Mouse (Mus musculus): ENCODE results near the gene Aars2. TPM values are rescaled to one million over a fixed set of nuclear protein-coding genes. Genes with fewer than 3 reads are reported as not detected.

Aars2 gene
- total and polyA plus RNA-seq, 3 experiments, result 12.4 to 23.1 (median 17.5) TPM

- TF ChIP-seq USF2 (conservative IDR thresholded peaks at IDR 0.05; ENCODE audit: low read depth, low read length) (no peak), MAX (IDR thresholded peaks at IDR 0.05; ENCODE audit: low read length) (no peak), CHD1 (IDR thresholded peaks at IDR 0.05; ENCODE audit: low read depth, low read length) (no peak), TCF12 (IDR thresholded peaks at IDR 0.05; ENCODE audit: low read depth, low read length) (no peak), JUN (IDR thresholded peaks at IDR 0.05; ENCODE audit: insufficient read depth, low read depth, low read length) (peak; percentile 89), NELFE (IDR thresholded peaks at IDR 0.05; ENCODE audit: low read depth, low read length) (no peak), EP300 (IDR thresholded peaks at IDR 0.05; ENCODE audit: low read length) (peak; percentile 72), ZMIZ1 (IDR thresholded peaks at IDR 0.05; ENCODE audit: low read depth, low read length) (no peak), JUND (conservative IDR thresholded peaks at IDR 0.05; ENCODE audit: low read depth, low read length) (peak; percentile 91), MAZ (IDR thresholded peaks at IDR 0.05; ENCODE audit: low read depth, low read length) (no peak)
These were observed 44.7 kb downstream of the Aars2 start (continued) for GRCm38 (mm10) chr17:45551249-45551796.

DNA sequence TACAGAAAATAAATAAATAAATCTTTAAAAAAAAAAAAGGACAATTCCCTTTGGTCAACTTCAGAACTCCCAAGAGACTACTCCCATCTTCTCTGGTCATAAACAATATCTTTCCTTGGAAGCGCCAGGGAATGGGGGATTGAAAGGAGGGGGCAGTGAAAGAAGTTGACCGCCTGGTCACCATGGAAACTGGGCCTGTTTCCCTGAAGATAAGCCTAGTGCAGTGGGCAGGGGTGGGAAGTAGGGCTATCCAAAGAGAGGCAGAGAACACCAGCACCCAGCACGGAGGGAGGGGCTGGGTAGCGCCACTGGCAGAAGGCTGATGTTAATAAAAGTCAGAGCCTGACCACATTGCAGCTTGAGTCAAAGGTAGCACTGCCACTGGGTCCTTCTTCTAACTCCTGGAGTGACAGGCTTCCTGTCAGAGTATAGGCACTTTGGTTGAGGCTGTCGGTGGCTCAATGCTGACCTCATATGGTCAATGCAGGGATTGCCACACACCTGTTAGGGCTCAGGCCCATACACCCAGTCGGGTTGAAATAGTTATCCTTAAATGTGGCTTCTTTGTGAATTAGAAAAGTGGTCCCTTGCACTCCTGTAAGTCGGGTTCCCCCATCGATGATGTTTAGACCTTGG lies 45.3 kb downstream of the Aars2 start:
- in situ Hi-C loops (cut with MboI; ENCODE audit: low pct_ligation_motif_present, low pct_unique_long_range_greater_than_20kb, low sequenced_read_pairs) (loop anchor here (5.0 kb wide), 1 partner anchor 35 kb away; no protein-coding TSS in a partner anchor), dilution Hi-C loops (cut with MboI; ENCODE audit: extremely low pct_ligation_motif_present, extremely low pct_unique_long_range_greater_than_20kb, low sequenced_read_pairs) (no loop called here)
- DNase-seq (ENCODE audit: extremely low read depth), result peak; percentile 86
- Histone ChIP-seq H3K27ac (ENCODE audit: insufficient read depth, low read depth) (peak overlapping the region; percentile 15; the same call in 1 of the 2 replicates), H3K4me3 (replicated peaks in 1 of 3; ENCODE audit: low read depth in 2 of 3, low read length in 2 of 3, poor library complexity in 1 of 3) (no peak overlapping the region), H3K79me2 (replicated peaks; ENCODE audit: control insufficient read depth, extremely low read depth, insufficient read depth, poor library complexity, severe bottlenecking) (peaks cover 13% of the 10 kb centered on the region), H3K4me2 (ENCODE audit: insufficient read depth, low read depth, poor library complexity, severe bottlenecking) (no peak overlapping the region), H3K4me1 (ENCODE audit: control insufficient read depth in 1 of 2, insufficient read depth in 2 of 2) (peaks cover 14 to 42% of the 10 kb centered on the region in 2 experiments), H3K36me3 (replicated peaks in 1 of 2; ENCODE audit: control insufficient read depth in 1 of 2, insufficient read depth in 1 of 2, low read length in 1 of 2) (peaks cover 2 to 7% of the 10 kb centered on the region in 2 experiments), H3K27me3 (replicated peaks) (no peaks in the 10 kb centered on the region), H3K9me3 (replicated peaks; ENCODE audit: low read length) (no peaks in the 10 kb centered on the region), H3K9ac (ENCODE audit: insufficient read depth, low read depth) (no peak overlapping the region)
- TF ChIP-seq MYC (IDR thresholded peaks at IDR 0.05; ENCODE audit: low read depth, low read length) (peak; percentile 48; the same call in 1 of the 2 replicates), PAX5 (IDR thresholded peaks at IDR 0.05; ENCODE audit: low read length) (no peak), BHLHE40 (IDR thresholded peaks at IDR 0.05; ENCODE audit: low read depth, low read length) (0 out of 2 replicates have a peak, but pooled peaks have one; percentile 14), SMC3 (IDR thresholded peaks at IDR 0.05; ENCODE audit: low read depth, low read length) (peak; percentile 93), ELF1 (IDR thresholded peaks at IDR 0.05; ENCODE audit: low read depth, low read length) (peak; percentile 53), RCOR1 (conservative IDR thresholded peaks at IDR 0.05; ENCODE audit: low read depth, low read length) (no peak), UBTF (IDR thresholded peaks at IDR 0.05; ENCODE audit: low read depth, low read length) (no peak), CTCF (conservative IDR thresholded peaks at IDR 0.05 in 1 of 2, IDR thresholded peaks at IDR 0.05 in 1 of 2; ENCODE audit: low read depth in 2 of 2, low read length in 2 of 2) (peak; percentile 75 to 99), POLR2A (IDR thresholded peaks at IDR 0.05; ENCODE audit: low read depth, low read length) (no peak), JUN (IDR thresholded peaks at IDR 0.05; ENCODE audit: insufficient read depth, low read depth, low read length) (no peak), MAZ (IDR thresholded peaks at IDR 0.05; ENCODE audit: low read depth, low read length) (peak; percentile 56; the same call in 1 of the 2 replicates), KAT2A (IDR thresholded peaks at IDR 0.05; ENCODE audit: insufficient replicate concordance, low read length) (no peak), MXI1 (IDR thresholded peaks at IDR 0.05; ENCODE audit: low read depth, low read length) (0 out of 2 replicates have a peak, but pooled peaks have one; percentile 57), USF2 (conservative IDR thresholded peaks at IDR 0.05; ENCODE audit: low read depth, low read length) (no peak), JUND (conservative IDR thresholded peaks at IDR 0.05; ENCODE audit: low read depth, low read length) (no peak), ZC3H11A (IDR thresholded peaks at IDR 0.05; ENCODE audit: low read depth, low read length) (peak; percentile 76), SIN3A (IDR thresholded peaks at IDR 0.05; ENCODE audit: low read length) (peak; percentile 77), TCF12 (IDR thresholded peaks at IDR 0.05; ENCODE audit: low read depth, low read length) (peak; percentile 60; the same call in 1 of the 2 replicates), IRF4 (IDR thresholded peaks at IDR 0.05; ENCODE audit: low read depth, low read length) (peak; percentile 22; the same call in 1 of the 2 replicates), NELFE (IDR thresholded peaks at IDR 0.05; ENCODE audit: low read depth, low read length) (peak; percentile 54; the same call in 1 of the 2 replicates), EP300 (IDR thresholded peaks at IDR 0.05; ENCODE audit: low read length) (0 out of 2 replicates have a peak, but pooled peaks have one; percentile 10), ZNF384 (IDR thresholded peaks at IDR 0.05; ENCODE audit: low read depth, low read length) (peak; percentile 10; the same call in 1 of the 2 replicates)
